Mouse (Mus musculus) cerebellum, adult 2 months (tissue): ENCODE data around the gene Plrg1. TPM values are rescaled to one million over a fixed set of nuclear protein-coding genes. Genes with fewer than 3 reads are reported as not detected.

Experiments used
- DNase-seq, 2 experiments: peaks; one replicate each; pipeline ENCODE4 v3.0.0; 2021
- H3K27ac ChIP-seq: fragments of 200-500 bp; 2 replicates; pipeline ENCODE4 v1.5.1; 2012; ENCODE audit warnings: low read length, control low read depth, inconsistent platforms; ENCODE audit not compliant: insufficient read depth
- H3K27me3 ChIP-seq: fragments of 200-500 bp; 2 replicates; pipeline ENCODE4 v1.6.1; 2012; ENCODE audit warnings: inconsistent platforms, mild to moderate bottlenecking, low read length, moderate library complexity; ENCODE audit not compliant: control insufficient read depth, insufficient read depth
- H3K4me1 ChIP-seq: fragments of 200-500 bp; 2 replicates; pipeline ENCODE4 v1.6.1; 2011; ENCODE audit warnings: low read length; ENCODE audit not compliant: control insufficient read depth, insufficient read depth
- H3K4me3 ChIP-seq: fragments of 200-500 bp; replicated peaks from 2 replicates; pipeline ENCODE3; 2011; ENCODE audit warnings: mild to moderate bottlenecking, low read depth, low read length, control low read depth; ENCODE audit not compliant: insufficient read depth
- CTCF ChIP-seq: fragments of 200-500 bp; IDR thresholded peaks from 2 replicates; pipeline ENCODE4 v1.5.1; 2011; ENCODE audit warnings: low read depth, mild to moderate bottlenecking, control low read depth, low read length, moderate library complexity, borderline replicate concordance; ENCODE audit not compliant: insufficient read depth
- POLR2A ChIP-seq: fragments of 200-500 bp; IDR thresholded peaks from 2 replicates; pipeline ENCODE4 v1.6.1; 2011; ENCODE audit warnings: low read length, control low read depth, borderline replicate concordance; ENCODE audit not compliant: insufficient read depth
- WGBS: fragments of 180-500 bp; shearing (Covaris S2); methylation state at CpG from one replicate; pipeline ENCODE4 v1.1.7; 2018; 5-methylcytosine and 5-hydroxymethylcytosine counted together
- polyA plus RNA-seq: library from polyadenylated mRNA; depleted of rRNA; stranded (reverse); fragments of >200 nt; gene quantifications from 2 replicates; pipeline ENCODE4 v1.2.3, GENCODE M21; 2012

Gene Plrg1
- polyA plus RNA-seq, 1 experiment: 60.5 TPM

DNA sequence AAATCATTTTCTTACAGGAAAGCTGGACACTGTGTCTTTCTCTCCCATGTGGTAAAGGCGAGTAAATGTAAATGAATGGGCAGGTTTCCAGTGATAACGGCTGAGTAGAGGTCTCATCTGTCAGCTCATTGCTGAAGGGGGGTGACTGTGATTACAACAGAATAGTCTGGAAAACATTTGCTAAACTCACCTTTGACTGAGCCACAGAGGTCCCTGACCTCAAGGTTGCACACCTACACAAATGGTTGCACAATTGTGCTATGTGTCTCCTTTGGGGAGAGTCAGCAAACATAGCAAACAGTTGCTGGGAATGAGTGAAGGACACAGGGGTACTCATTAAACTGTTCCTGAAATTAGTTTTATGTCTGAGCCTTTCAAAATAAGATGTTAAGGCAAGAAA lies 16.5 kb upstream of the Plrg1 start:
- no peaks in the 10 kb centered on the region for H3K4me1 ChIP-seq
- H3K27me3 ChIP-seq: no peaks in the 10 kb centered on the region
- no peak overlapping the region for H3K4me3 ChIP-seq
- WGBS: 24% methylated on average over 2 of the region's 2 CpGs
- TF ChIP-seq CTCF (no peak), POLR2A (no peak)
- no peak overlapping the region for H3K27ac ChIP-seq
- no peak for DNase-seq

DNA sequence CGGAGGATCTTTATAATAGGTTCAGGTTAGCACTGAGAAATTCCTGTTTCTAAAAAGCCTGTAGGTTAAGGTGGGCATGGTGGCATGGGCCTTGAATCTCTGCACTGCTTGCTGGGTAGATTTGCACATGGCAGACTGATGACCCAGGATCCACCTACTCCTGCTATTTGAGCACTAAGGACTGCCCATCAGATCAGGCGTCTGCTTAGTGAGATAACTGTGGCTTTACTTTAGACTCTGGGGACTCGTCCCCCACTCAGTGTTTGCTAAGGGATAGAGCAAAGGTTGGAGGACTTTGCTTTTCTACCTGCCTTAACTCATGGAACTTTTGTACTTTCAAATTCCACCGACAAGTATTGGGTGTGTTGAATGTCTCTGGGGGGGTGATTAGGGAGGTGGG lies 15.7 kb upstream of the Plrg1 start:
- Histone ChIP-seq H3K27me3 (no peaks in the 10 kb centered on the region), H3K4me3 (no peak overlapping the region), H3K27ac (no peak overlapping the region), H3K4me1 (no peaks in the 10 kb centered on the region)
- TF ChIP-seq POLR2A (no peak), CTCF (no peak)
- no peak for DNase-seq
- WGBS: 80% methylated on average over 4 of the region's 4 CpGs

DNA sequence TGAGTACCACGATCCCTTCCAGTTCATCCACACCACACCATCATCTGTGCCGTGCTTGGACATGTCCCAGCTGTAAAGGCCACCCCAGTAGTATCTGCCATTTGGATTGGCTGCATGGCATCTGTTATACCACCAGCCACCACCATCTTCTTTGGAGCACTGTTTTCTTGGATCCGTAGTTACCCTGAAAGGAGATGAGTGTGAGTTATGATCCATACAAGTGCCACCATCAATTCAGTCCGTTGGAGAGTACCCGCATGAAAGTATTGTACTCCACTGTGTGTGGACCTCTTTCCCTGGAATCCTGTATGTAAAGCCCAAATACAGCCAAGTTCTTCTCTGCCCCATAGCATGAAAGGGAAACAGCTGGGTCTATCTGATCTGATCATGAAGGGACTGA lies 12.9 kb upstream of the Plrg1 start:
- Histone ChIP-seq H3K27me3 (no peaks in the 10 kb centered on the region), H3K4me1 (no peaks in the 10 kb centered on the region), H3K4me3 (no peak overlapping the region), H3K27ac (no peak overlapping the region)
- WGBS: 90% methylated on average over 5 of the region's 5 CpGs
- no peak for DNase-seq
- TF ChIP-seq POLR2A (no peak), CTCF (no peak)

DNA sequence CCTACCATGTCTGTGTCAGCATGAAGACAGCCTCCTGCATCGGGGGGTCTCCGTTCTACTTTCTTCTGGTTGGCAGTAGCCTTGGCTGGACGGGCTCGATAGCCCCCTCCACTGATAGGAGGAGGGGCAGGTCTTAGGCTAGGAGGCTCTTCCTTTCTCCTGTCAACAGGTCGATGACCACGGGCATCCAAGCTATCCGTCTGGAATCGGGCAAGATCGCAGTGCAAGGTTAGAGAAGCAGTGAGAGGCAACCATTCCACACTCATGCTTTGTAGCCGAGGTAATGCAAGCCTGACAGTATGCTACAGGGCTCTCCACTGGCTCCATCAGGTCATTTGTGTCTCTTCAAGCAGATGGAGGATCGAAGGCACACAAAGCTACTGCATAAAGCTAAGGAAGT lies 8.7 kb upstream of the Plrg1 start:
- Histone ChIP-seq H3K4me3 (no peak overlapping the region), H3K27me3 (no peaks in the 10 kb centered on the region), H3K27ac (no peak overlapping the region), H3K4me1 (no peaks in the 10 kb centered on the region)
- TF ChIP-seq CTCF (no peak), POLR2A (no peak)
- 82% methylated on average over 11 of the region's 11 CpGs for WGBS
- no peak for DNase-seq

DNA sequence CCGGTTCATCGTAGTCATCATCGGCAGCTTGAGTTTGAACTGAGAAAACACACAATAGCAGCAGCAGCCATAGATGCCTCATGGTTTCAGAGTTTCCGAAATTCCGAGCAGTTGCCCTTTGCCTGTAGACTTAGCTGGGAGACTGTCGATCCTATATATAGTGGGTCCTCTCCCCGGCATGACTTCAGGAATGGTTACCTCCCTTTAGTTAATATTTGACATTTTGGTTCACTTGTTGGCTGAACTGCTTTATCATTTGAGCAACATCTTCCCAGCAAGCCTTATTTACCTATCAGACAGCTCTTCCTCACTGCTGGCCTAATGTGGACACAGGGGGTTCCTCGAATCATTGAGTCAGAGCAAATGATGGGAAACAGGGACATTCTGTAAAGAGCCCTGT lies 5.6 kb upstream of the Plrg1 start, which contains the start of gene Fgb:
TSS of gene Fgb (minus strand) at position 184 of the 400 bp plus-strand sequence.
- TF ChIP-seq CTCF: no peak
- TF ChIP-seq POLR2A: no peak
- DNase-seq: no peak
- H3K27me3 ChIP-seq: no peaks in the 10 kb centered on the region
- no peak within 1 kb of the TSS for H3K4me3 ChIP-seq
- 90% methylated on average over 8 of the region's 8 CpGs for WGBS
- no peaks in the 10 kb centered on the region for H3K4me1 ChIP-seq
- H3K27ac ChIP-seq: no peak within 1 kb of the TSS

DNA sequence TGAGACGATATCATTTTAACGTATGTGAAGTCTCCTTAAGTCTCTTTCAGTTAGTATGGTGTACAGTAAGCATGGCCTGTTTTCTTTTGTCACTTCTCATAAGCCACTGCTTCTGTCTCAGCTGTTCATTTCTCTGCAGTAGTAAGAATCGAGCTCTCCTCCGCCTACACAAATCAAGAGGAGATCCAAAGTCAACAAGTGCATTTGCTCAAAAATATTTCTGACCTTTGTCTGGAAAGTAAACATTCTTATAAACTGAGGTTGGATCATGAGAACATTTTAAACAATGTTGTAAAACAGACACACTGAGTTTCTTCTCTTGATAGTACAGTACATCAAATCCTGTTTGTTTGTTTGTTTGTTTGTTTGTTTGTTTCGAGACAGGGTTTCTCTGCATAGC lies 4.7 kb upstream of the Plrg1 start:
- TF ChIP-seq CTCF (no peak), POLR2A (no peak)
- no peak for DNase-seq
- 78% methylated on average over 5 of the region's 5 CpGs for WGBS
- no peaks in the 10 kb centered on the region for H3K27me3 ChIP-seq
- H3K4me1 ChIP-seq: no peaks in the 10 kb centered on the region
- no peak overlapping the region for H3K27ac ChIP-seq
- no peak overlapping the region for H3K4me3 ChIP-seq

DNA sequence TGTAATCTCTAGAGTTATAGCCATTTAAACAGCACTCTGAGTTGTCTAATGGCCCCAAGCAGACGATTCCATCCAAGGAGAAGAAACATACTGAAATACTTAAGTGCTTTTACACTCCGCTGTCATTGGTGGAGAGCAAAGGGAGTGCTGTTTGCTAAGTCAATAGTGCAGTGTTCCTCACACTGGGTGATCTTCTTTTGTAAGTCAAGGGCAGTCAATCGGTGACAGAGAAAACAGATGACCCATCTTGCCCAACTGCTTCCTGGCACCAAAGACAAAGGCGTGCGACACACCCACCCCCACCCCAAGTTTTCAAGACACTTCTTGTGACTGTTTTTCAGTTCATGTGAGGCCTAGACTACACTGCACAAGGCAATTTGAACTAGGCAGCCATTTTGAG lies 3.2 kb upstream of the Plrg1 start:
- no peak for DNase-seq
- WGBS: 86% methylated on average over 5 of the region's 5 CpGs

DNA sequence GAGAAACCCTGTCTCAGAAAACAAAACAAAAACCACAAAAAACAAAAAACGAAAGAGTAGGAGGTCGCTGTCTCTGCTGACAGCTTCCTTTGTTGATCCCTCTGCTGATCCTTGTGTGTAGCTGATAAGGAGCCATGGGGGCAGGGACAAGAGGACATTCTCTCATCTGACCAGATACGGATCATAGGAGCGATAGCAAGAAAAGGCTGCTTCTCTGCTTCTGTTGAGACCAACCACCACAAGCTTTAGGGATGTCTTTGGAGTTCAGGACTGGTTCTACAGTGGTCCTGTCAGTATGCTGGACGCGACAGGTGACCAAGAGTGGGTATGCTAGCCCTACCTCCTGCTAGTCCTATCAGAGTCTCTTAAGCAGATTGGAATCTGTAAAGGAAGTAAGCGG lies 2.2 kb upstream of the Plrg1 start:
- Histone ChIP-seq H3K4me1 (no peaks in the 10 kb centered on the region), H3K27ac (no peak overlapping the region), H3K27me3 (no peaks in the 10 kb centered on the region), H3K4me3 (no peak overlapping the region)
- TF ChIP-seq CTCF (no peak), POLR2A (no peak)
- DNase-seq: no peak
- WGBS: 91% methylated on average over 7 of the region's 7 CpGs

More for the DNA sequence above, 3.2 kb upstream of the Plrg1 start:
- Histone ChIP-seq H3K4me1 (no peaks in the 10 kb centered on the region), H3K27me3 (no peaks in the 10 kb centered on the region), H3K27ac (no peak overlapping the region), H3K4me3 (no peak overlapping the region)
- TF ChIP-seq CTCF (no peak), POLR2A (no peak)

DNA sequence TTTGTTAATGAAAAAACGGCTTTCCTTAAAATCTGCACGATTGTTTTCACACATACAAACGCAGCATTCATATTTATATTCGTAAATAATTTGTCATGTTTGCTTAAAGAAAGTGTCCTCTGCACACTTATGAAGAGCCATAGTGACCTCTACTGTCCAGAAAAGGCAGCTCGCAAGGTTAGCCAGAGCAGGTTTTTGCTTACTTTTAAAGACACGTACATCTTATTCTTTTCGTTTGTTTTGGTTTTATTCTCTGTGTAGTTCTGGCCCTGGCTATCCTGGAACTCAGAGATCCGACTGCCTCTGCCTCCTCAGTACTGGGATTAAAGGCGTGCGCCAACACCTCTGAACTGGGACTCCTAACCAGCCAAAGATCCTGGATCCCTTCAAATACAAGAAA lies 1.6 kb upstream of the Plrg1 start:
- Histone ChIP-seq H3K27ac (no peak overlapping the region), H3K4me3 (no peak overlapping the region), H3K4me1 (no peaks in the 10 kb centered on the region), H3K27me3 (no peaks in the 10 kb centered on the region)
- 29% methylated on average over 10 of the region's 10 CpGs for WGBS
- TF ChIP-seq CTCF: peak; percentile 44; the same call in 1 of the 2 replicates
- no peak for TF ChIP-seq POLR2A
- DNase-seq: peak; percentile 29
